Mouse (Mus musculus) CD4-positive helper T cell, adult 2 months (primary cell): ENCODE measurements around the gene Serpinb9d.
"Not testable (repeated sequence)": the region's sequence is repeated elsewhere in the genome, so short reads cannot be mapped to it uniquely, and the experiment has no call there.

Experiments used
- DNase-seq: peaks from one replicate; pipeline ENCODE4 v3.0.0-alpha.2; 2012; ENCODE audit warnings: low read depth, missing footprints, low spot score

The Serpinb9d gene

GRCm38 (mm10) chr13:33192659-33193058 lies at the start of gene Serpinb9d:
TSS of gene Serpinb9d (plus strand) at chr13:33192959.
- no peak for DNase-seq

GRCm38 (mm10) chr13:33159642-33160041 lies 33.1 kb upstream of the Serpinb9d start, which contains the start of gene Serpinb9c:
TSS of gene Serpinb9c (minus strand) at chr13:33159742.
- DNase-seq: no peak

GRCm38 (mm10) chr13:33190486-33190885 lies 2.3 kb upstream of the Serpinb9d start:
- not testable (repeated sequence) for DNase-seq

- no peak for DNase-seq
Measured at GRCm38 (mm10) chr13:33199740-33200139, 7.0 kb downstream of the Serpinb9d start.

GRCm38 (mm10) chr13:33249312-33249711 lies 56.6 kb downstream of the Serpinb9d start, which contains the start of gene Serpinb9e:
TSS of gene Serpinb9e (plus strand) at chr13:33249612.
- DNase-seq: not testable (repeated sequence)
